Mouse (Mus musculus): ENCODE measurements around the gene Mpdu1. TPM values are rescaled to one million over a fixed set of nuclear protein-coding genes. Genes with fewer than 3 reads are reported as not detected.
A peak's percentile ranks its signal among the peaks of the same experiment; 100 is the strongest.

The Mpdu1 gene
- polyA plus RNA-seq, 1 experiment = 143 TPM

- H3K36me3 ChIP-seq (ENCODE audit: control insufficient read depth, insufficient read depth, low read length) = peaks cover 2% of the 10 kb centered on the region; the same call in 1 of the 2 replicates
- DNase-seq = peak; percentile 92
- no peak overlapping the region for H3K4me3 ChIP-seq (ENCODE audit: insufficient read depth, low read depth, low read length)
- H3K27me3 ChIP-seq (replicated peaks; ENCODE audit: control insufficient read depth, insufficient read depth, low read length) = no peaks in the 10 kb centered on the region
- peaks cover 34% of the 10 kb centered on the region for H3K4me1 ChIP-seq (ENCODE audit: control insufficient read depth, insufficient read depth, low read length)
- 22% methylated on average over 12 of the region's 12 CpGs for whole genome bisulfite sequencing
- TF ChIP-seq POLR2A (IDR thresholded peaks at IDR 0.05; ENCODE audit: low read depth, low read length) (no peak), CTCF (conservative IDR thresholded peaks at IDR 0.05; ENCODE audit: insufficient read depth, insufficient read length, low read depth, low read length) (peak; percentile 95)
- peak overlapping the region; percentile 26; the same call in 1 of the 2 replicates for H3K27ac ChIP-seq (ENCODE audit: insufficient read depth, low read depth, low read length)
Observed at GRCm38 (mm10) chr11:69682840-69683533, 20.5 kb upstream of the Mpdu1 start.

DNA sequence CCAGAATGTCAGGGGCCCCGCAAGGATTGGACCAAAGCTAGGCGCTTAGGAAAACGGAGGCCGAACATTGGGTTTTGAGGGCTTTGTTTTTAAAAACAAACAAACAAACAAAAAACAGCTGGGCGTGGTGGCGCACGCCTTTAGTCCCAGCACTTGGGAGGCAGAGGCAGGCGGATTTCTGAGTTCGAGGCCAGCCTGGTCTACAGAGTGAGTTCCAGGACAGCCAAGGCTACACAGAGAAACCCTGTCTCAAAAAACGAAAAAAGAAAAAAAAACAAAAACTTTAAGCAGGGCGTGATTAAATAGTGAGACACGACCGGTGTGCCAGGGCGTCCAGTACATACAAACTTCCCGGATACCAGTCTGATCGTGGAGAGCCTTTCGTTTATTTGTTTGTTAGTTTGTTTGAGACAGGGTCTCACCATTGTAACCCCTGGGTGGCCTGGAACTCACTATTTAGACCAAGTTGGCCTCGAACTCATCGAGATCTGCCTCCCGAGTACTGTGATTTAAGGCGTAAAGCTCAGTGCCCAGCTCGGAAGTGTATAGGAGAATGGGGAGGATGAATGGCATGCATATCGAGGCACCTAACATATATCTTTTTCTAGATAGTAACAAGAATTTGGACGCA lies 19.9 kb upstream of the Mpdu1 start:
- Histone ChIP-seq H3K27ac (ENCODE audit: insufficient read depth, low read depth, low read length) (peak overlapping the region; percentile 93), H3K4me1 (ENCODE audit: control insufficient read depth, insufficient read depth, low read length) (peaks cover 34% of the 10 kb centered on the region), H3K27me3 (replicated peaks; ENCODE audit: control insufficient read depth, insufficient read depth, low read length) (no peaks in the 10 kb centered on the region), H3K4me3 (ENCODE audit: insufficient read depth, low read depth, low read length) (peak overlapping the region; percentile 76), H3K36me3 (ENCODE audit: control insufficient read depth, insufficient read depth, low read length) (peaks cover 2% of the 10 kb centered on the region; the same call in 1 of the 2 replicates)
- TF ChIP-seq POLR2A (IDR thresholded peaks at IDR 0.05; ENCODE audit: low read depth, low read length) = no peak
- TF ChIP-seq CTCF (conservative IDR thresholded peaks at IDR 0.05; ENCODE audit: insufficient read depth, insufficient read length, low read depth, low read length) = no peak
- 15% methylated on average over 24 of the region's 24 CpGs for WGBS
- no peak for DNase-seq

GRCm38 (mm10) chr11:69681314-69682208 lies 19.1 kb upstream of the Mpdu1 start, which contains the start of gene Senp3:
Gene Senp3 (minus strand): TSS chr11:69682084.
- Histone ChIP-seq H3K36me3 (ENCODE audit: control insufficient read depth, insufficient read depth, low read length) (peaks cover 2% of the 10 kb centered on the region; the same call in 1 of the 2 replicates), H3K27ac (ENCODE audit: insufficient read depth, low read depth, low read length) (peak within 1 kb of the TSS; percentile 93), H3K4me1 (ENCODE audit: control insufficient read depth, insufficient read depth, low read length) (peaks cover 30% of the 10 kb centered on the region), H3K27me3 (replicated peaks; ENCODE audit: control insufficient read depth, insufficient read depth, low read length) (no peaks in the 10 kb centered on the region), H3K4me3 (ENCODE audit: insufficient read depth, low read depth, low read length) (peak within 1 kb of the TSS; percentile 76)
- no peak for TF ChIP-seq CTCF (conservative IDR thresholded peaks at IDR 0.05; ENCODE audit: insufficient read depth, insufficient read length, low read depth, low read length)
- TF ChIP-seq POLR2A (IDR thresholded peaks at IDR 0.05; ENCODE audit: low read depth, low read length) = peak; percentile 73
- peak; percentile 98 for DNase-seq
- under 1% methylated on average over 80 of the region's 80 CpGs for WGBS

DNA sequence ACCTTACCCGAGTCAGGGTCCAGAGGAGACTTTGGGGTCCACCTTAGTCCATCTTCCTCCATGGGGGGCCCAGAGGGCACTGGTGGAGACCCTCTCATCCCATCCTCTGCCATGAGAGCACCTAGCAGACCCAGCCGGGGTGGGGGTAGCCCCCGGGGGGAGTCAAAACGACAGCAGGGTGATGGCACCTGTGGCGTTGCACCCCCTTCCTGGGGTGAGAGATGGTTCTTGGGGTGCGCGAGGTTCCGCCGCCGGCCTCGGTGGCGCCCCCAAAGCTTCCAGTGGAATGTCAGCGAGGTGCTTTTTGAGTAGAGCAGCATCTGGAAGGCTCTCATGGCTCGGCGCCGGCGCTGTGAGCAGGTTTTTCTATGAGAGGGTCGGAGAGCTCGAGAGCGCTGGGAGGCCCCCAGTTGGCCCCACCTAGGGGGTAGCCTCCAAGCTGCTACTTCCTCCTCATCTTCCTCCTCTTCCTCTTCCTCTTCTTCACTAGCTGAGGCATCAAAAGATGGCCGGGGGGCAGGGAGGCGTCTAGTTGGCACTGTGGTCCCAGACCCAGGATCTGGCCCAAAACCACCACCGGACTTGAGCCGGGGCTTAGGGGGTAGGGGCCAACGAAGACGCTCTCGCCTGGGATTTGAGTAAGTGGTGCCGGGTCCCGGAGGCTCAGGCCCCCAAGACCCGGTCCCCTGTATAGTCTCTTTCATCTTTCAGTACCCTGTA lies 17.9 kb upstream of the Mpdu1 start:
- DNase-seq = no peak
- Histone ChIP-seq H3K4me1 (ENCODE audit: control insufficient read depth, insufficient read depth, low read length) (peaks cover 20% of the 10 kb centered on the region), H3K27ac (ENCODE audit: insufficient read depth, low read depth, low read length) (no peak overlapping the region), H3K4me3 (ENCODE audit: insufficient read depth, low read depth, low read length) (no peak overlapping the region), H3K27me3 (replicated peaks; ENCODE audit: control insufficient read depth, insufficient read depth, low read length) (no peaks in the 10 kb centered on the region), H3K36me3 (ENCODE audit: control insufficient read depth, insufficient read depth, low read length) (peaks cover 2% of the 10 kb centered on the region)
- no peak for TF ChIP-seq POLR2A (IDR thresholded peaks at IDR 0.05; ENCODE audit: low read depth, low read length)
- TF ChIP-seq CTCF (conservative IDR thresholded peaks at IDR 0.05; ENCODE audit: insufficient read depth, insufficient read length, low read depth, low read length) = no peak
- 90% methylated on average over 30 of the region's 30 CpGs for WGBS

DNA sequence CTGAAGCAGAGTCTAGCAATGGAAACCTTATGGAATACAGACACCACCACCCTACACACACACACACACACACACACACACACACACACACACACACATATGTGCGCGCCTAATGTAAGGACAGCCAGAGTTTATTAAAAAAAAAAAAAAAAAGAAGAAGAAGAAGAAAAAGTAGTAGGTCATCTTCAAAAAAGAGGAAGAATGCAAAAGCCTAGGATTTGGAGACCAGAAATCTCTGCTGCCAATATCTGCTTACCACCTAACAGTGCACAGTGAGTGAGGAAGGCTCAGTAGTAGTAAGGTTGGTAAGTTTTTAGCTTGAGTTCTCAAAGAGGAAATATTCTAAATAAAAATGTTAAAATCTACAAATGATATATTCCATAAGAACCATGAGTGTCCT lies 16.7 kb upstream of the Mpdu1 start:
- Histone ChIP-seq H3K4me3 (ENCODE audit: insufficient read depth, low read depth, low read length) (no peak overlapping the region), H3K4me1 (ENCODE audit: control insufficient read depth, insufficient read depth, low read length) (peaks cover 12% of the 10 kb centered on the region; the same call in 1 of the 2 replicates), H3K27me3 (replicated peaks; ENCODE audit: control insufficient read depth, insufficient read depth, low read length) (no peaks in the 10 kb centered on the region), H3K27ac (ENCODE audit: insufficient read depth, low read depth, low read length) (no peak overlapping the region), H3K36me3 (ENCODE audit: control insufficient read depth, insufficient read depth, low read length) (peaks cover 4% of the 10 kb centered on the region)
- TF ChIP-seq POLR2A (IDR thresholded peaks at IDR 0.05; ENCODE audit: low read depth, low read length) (no peak), CTCF (conservative IDR thresholded peaks at IDR 0.05; ENCODE audit: insufficient read depth, insufficient read length, low read depth, low read length) (no peak)
- 96% methylated on average over 2 of the region's 2 CpGs for WGBS
- no peak for DNase-seq

- WGBS = under 1% methylated on average over 36 of the region's 36 CpGs
- Histone ChIP-seq H3K4me3 (ENCODE audit: insufficient read depth, low read depth, low read length) (peak within 1 kb of the TSS; percentile 93), H3K36me3 (ENCODE audit: control insufficient read depth, insufficient read depth, low read length) (peaks cover 8% of the 10 kb centered on the region; the same call in 1 of the 2 replicates), H3K27ac (ENCODE audit: insufficient read depth, low read depth, low read length) (peak within 1 kb of the TSS; percentile 97), H3K27me3 (replicated peaks; ENCODE audit: control insufficient read depth, insufficient read depth, low read length) (no peaks in the 10 kb centered on the region), H3K4me1 (ENCODE audit: control insufficient read depth, insufficient read depth, low read length) (peaks cover 5% of the 10 kb centered on the region; the same call in 1 of the 2 replicates)
- peak; percentile 100 for DNase-seq
- TF ChIP-seq POLR2A (IDR thresholded peaks at IDR 0.05; ENCODE audit: low read depth, low read length) (peak; percentile 92), CTCF (conservative IDR thresholded peaks at IDR 0.05; ENCODE audit: insufficient read depth, insufficient read length, low read depth, low read length) (no peak)
Observed at GRCm38 (mm10) chr11:69672211-69672706, 9.8 kb upstream of the Mpdu1 start, which contains the start of gene Eif4a1. Gene Eif4a1 (minus strand): TSS chr11:69672423.
